10 mouse cellular contexts compared by ENCODE assay signal in genomic region chr3:116577286-116577685, GRCm38 (mm10). TPM values are rescaled to one million over a fixed set of nuclear protein-coding genes. Genes with fewer than 3 reads are reported as not detected.
DNase-seq lines count a peak whose midpoint lies in the region; ATAC-seq and TF ChIP-seq lines count a peak whose summit lies in the region.
"Had no signal": no experiment of that assay in that cellular context is flagged by ENCODE, and none has a peak within 500 bp of the region (broad histone marks: within the 10 kb centered on the region; RNA-seq: fewer than 3 reads in every experiment).

No protein-coding gene starts in this region.

- no peak overlapping the region for H3K9ac ChIP-seq in hindbrain, postnatal 0 days (replicated peaks; ENCODE audit: low read length)
- no peak overlapping the region for H3K9ac ChIP-seq in hindbrain, embryonic 16.5 days (ENCODE audit: low read depth, low read length)
- no peak overlapping the region for H3K9ac ChIP-seq in stomach, embryonic 16.5 days (ENCODE audit: low read length)
- H3K9ac ChIP-seq: forebrain, embryonic 12.5 days; liver, embryonic 13.5 days had no signal

- WGBS in hindbrain, postnatal 0 days: 55% methylated on average over 3 of the region's 3 CpGs
- 70% methylated on average over 3 of the region's 3 CpGs for WGBS in hindbrain, embryonic 16.5 days
- 61% methylated on average over 3 of the region's 3 CpGs for WGBS in spleen, adult 2 months
- 43% methylated on average over 3 of the region's 3 CpGs for WGBS in stomach, embryonic 16.5 days

- peak; percentile 34 for DNase-seq in hindbrain, postnatal 0 days (ENCODE audit: low spot score)
- DNase-seq in spleen, adult 2 months (ENCODE audit: low read depth in 1 of 2, low spot score in 2 of 2): no peak
- no peak for DNase-seq in spleen, adult 18-20 months
- DNase-seq in adrenal gland, adult 8-10 months: peak; percentile 16
- DNase-seq in heart, adult 11 months: no peak
- DNase-seq: liver, embryonic 13.5 days had no signal

- no peak overlapping the region for H3K27ac ChIP-seq in hindbrain, postnatal 0 days
- no peak overlapping the region for H3K27ac ChIP-seq in hindbrain, embryonic 16.5 days (ENCODE audit: low read depth, low read length)
- H3K27ac ChIP-seq in spleen, adult 2 months (ENCODE audit: insufficient read depth, low read length): no peak overlapping the region
- H3K27ac ChIP-seq in stomach, embryonic 16.5 days (ENCODE audit: low read length): no peak overlapping the region
- H3K27ac ChIP-seq: forebrain, embryonic 12.5 days; liver, embryonic 13.5 days had no signal

- no peak overlapping the region for H3K4me2 ChIP-seq in hindbrain, postnatal 0 days (ENCODE audit: low read depth, low read length)
- no peak overlapping the region for H3K4me2 ChIP-seq in hindbrain, embryonic 16.5 days (ENCODE audit: low read length)
- H3K4me2 ChIP-seq in stomach, embryonic 16.5 days (ENCODE audit: low read depth, low read length): no peak overlapping the region
- H3K4me2 ChIP-seq: forebrain, embryonic 12.5 days; liver, embryonic 13.5 days had no signal

- peak; percentile 54 for TF ChIP-seq CTCF in hindbrain, postnatal 0 days (IDR thresholded peaks at IDR 0.05; ENCODE audit: low read depth)
- peak; percentile 16; the same call in 1 of the 2 replicates for TF ChIP-seq CTCF in spleen, adult 2 months (IDR thresholded peaks at IDR 0.05; ENCODE audit: extremely low read depth, insufficient read depth, insufficient read length, insufficient replicate concordance)

- H3K4me3 ChIP-seq in hindbrain, postnatal 0 days (ENCODE audit: low read length): no peak overlapping the region
- no peak overlapping the region for H3K4me3 ChIP-seq in hindbrain, embryonic 16.5 days (ENCODE audit: low read length)
- H3K4me3 ChIP-seq in spleen, adult 2 months (ENCODE audit: extremely low read depth, insufficient read depth, insufficient read length): no peak overlapping the region
- no peak overlapping the region for H3K4me3 ChIP-seq in stomach, embryonic 16.5 days (replicated peaks; ENCODE audit: low read length)
- H3K4me3 ChIP-seq: forebrain, embryonic 12.5 days; liver, embryonic 13.5 days had no signal

- no peaks in the 10 kb centered on the region for H3K27me3 ChIP-seq in hindbrain, postnatal 0 days (ENCODE audit: insufficient read depth, low read length)
- H3K27me3 ChIP-seq in hindbrain, embryonic 16.5 days (replicated peaks; ENCODE audit: control insufficient read depth, insufficient read depth, low read length): no peaks in the 10 kb centered on the region
- H3K27me3 ChIP-seq in spleen, adult 2 months (ENCODE audit: control insufficient read depth, insufficient read depth, low read length): no peaks in the 10 kb centered on the region
- no peaks in the 10 kb centered on the region for H3K27me3 ChIP-seq in stomach, embryonic 16.5 days (ENCODE audit: control insufficient read depth, insufficient read depth, low read length)
- H3K27me3 ChIP-seq: forebrain, embryonic 12.5 days; liver, embryonic 13.5 days had no signal

- no peak for TF ChIP-seq POLR2A in spleen, adult 2 months (IDR thresholded peaks at IDR 0.05; ENCODE audit: low read depth, low read length)

- no peak for ATAC-seq in hindbrain, postnatal 0 days
- no peak for ATAC-seq in hindbrain, embryonic 16.5 days
- ATAC-seq in stomach, embryonic 16.5 days (ENCODE audit: insufficient read depth, low FRiP score): peak; percentile 60; the same call in 1 of the 2 replicates

- no peaks in the 10 kb centered on the region for H3K4me1 ChIP-seq in hindbrain, postnatal 0 days (ENCODE audit: insufficient read depth, low read length)
- H3K4me1 ChIP-seq in hindbrain, embryonic 16.5 days (ENCODE audit: control insufficient read depth, insufficient read depth, low read depth, low read length): no peaks in the 10 kb centered on the region
- H3K4me1 ChIP-seq in spleen, adult 2 months (ENCODE audit: control insufficient read depth, insufficient read depth, insufficient read length): no peaks in the 10 kb centered on the region
- H3K4me1 ChIP-seq in stomach, embryonic 16.5 days (ENCODE audit: control insufficient read depth, insufficient read depth, low read length): no peaks in the 10 kb centered on the region
- H3K4me1 ChIP-seq: forebrain, embryonic 12.5 days; liver, embryonic 13.5 days had no signal

- H3K9me3 ChIP-seq in hindbrain, postnatal 0 days (ENCODE audit: low read length): no peaks in the 10 kb centered on the region
- no peaks in the 10 kb centered on the region for H3K9me3 ChIP-seq in hindbrain, embryonic 16.5 days (ENCODE audit: control insufficient read depth, low read length)
- H3K9me3 ChIP-seq in stomach, embryonic 16.5 days (replicated peaks; ENCODE audit: control insufficient read depth, low read length): no peaks in the 10 kb centered on the region
- H3K9me3 ChIP-seq: forebrain, embryonic 12.5 days; liver, embryonic 13.5 days had no signal

- H3K36me3 ChIP-seq in hindbrain, postnatal 0 days (ENCODE audit: insufficient read depth, low read length): peaks cover 10% of the 10 kb centered on the region
- peaks cover 3% of the 10 kb centered on the region; the same call in 1 of the 2 replicates for H3K36me3 ChIP-seq in hindbrain, embryonic 16.5 days (ENCODE audit: control insufficient read depth, insufficient read depth, low read length)
- peaks cover 9% of the 10 kb centered on the region for H3K36me3 ChIP-seq in spleen, adult 2 months (ENCODE audit: control insufficient read depth, insufficient read depth, low read length)
- H3K36me3 ChIP-seq in stomach, embryonic 16.5 days (ENCODE audit: control insufficient read depth, insufficient read depth, low read length): 0 out of 2 replicates have a peak, but pooled peaks cover 4% of the 10 kb centered on the region

RNA-seq across cellular contexts. Expression of gene Lrrc39, which starts 14.5 kb away (rescaled TPM):
- 0.05 TPM in 1 of 2 replicates, not detected in the other for total RNA-seq in hindbrain, postnatal 0 days (2014; rRNA removed)
- polyA plus RNA-seq in hindbrain, postnatal 0 days (2015; fragmentation: Nextera tagmentation; extraction: Ambion mirVana): 0.30 and 0.33 TPM in 2 replicates
- polyA plus RNA-seq in hindbrain, embryonic 16.5 days (2015; fragmentation: Nextera tagmentation; extraction: Ambion mirVana): 0.13 and 0.45 TPM in 2 replicates
- polyA plus RNA-seq in spleen, adult 2 months (2012; rRNA removed): 0.18 and 0.28 TPM in 2 replicates
- 1 to 10 TPM; 1.1 to 4.8 (median 1.5) TPM for total RNA-seq in adrenal gland, adult 8-10 months (2022)
- polyA plus RNA-seq in stomach, embryonic 16.5 days (2015; fragmentation: Nextera tagmentation; extraction: Ambion mirVana): 1.5 and 3.2 TPM in 2 replicates
- total RNA-seq: monocyte, adult 5-6 weeks had no signal

RNA-seq across cellular contexts. Expression of gene Sass6, which starts 17.5 kb away (rescaled TPM):
- 7.0 and 7.7 TPM in 2 replicates for total RNA-seq in hindbrain, postnatal 0 days (2014; rRNA removed)
- 9.6 and 10.0 TPM in 2 replicates for polyA plus RNA-seq in hindbrain, postnatal 0 days (2015; fragmentation: Nextera tagmentation; extraction: Ambion mirVana)
- polyA plus RNA-seq in hindbrain, embryonic 16.5 days (2015; fragmentation: Nextera tagmentation; extraction: Ambion mirVana): 11.5 and 12.3 TPM in 2 replicates
- polyA plus RNA-seq in spleen, adult 2 months (2012; rRNA removed): 1.6 and 1.9 TPM in 2 replicates
- total RNA-seq in adrenal gland, adult 8-10 months (2022): 1 to 10 TPM; 2.4 to 3.4 (median 3.0) TPM
- 16.5 and 16.6 TPM in 2 replicates for polyA plus RNA-seq in stomach, embryonic 16.5 days (2015; fragmentation: Nextera tagmentation; extraction: Ambion mirVana)

RNA-seq across cellular contexts. Expression of gene Trmt13, which starts 37.1 kb away (rescaled TPM):
- 5.1 and 7.2 TPM in 2 replicates for total RNA-seq in hindbrain, postnatal 0 days (2014; rRNA removed)
- polyA plus RNA-seq in hindbrain, postnatal 0 days (2015; fragmentation: Nextera tagmentation; extraction: Ambion mirVana): 19.6 and 19.9 TPM in 2 replicates
- 22.5 and 25.2 TPM in 2 replicates for polyA plus RNA-seq in hindbrain, embryonic 16.5 days (2015; fragmentation: Nextera tagmentation; extraction: Ambion mirVana)
- 4.2 and 4.7 TPM in 2 replicates for polyA plus RNA-seq in spleen, adult 2 months (2012; rRNA removed)
- 10 to 100 TPM; 13.6 to 27.7 (median 18.2) TPM for total RNA-seq in adrenal gland, adult 8-10 months (2022)
- 25.7 and 25.9 TPM in 2 replicates for polyA plus RNA-seq in stomach, embryonic 16.5 days (2015; fragmentation: Nextera tagmentation; extraction: Ambion mirVana)

Comparison
In these comparisons a context has a peak if more than half of its experiments do, and no peak if none do; other contexts are left out.
1. DNase-seq: peak in hindbrain, postnatal 0 days (single experiment) and adrenal gland, adult 8-10 months (single experiment); none in spleen, adult 2 months (0 of 2), spleen, adult 18-20 months (0 of 2) and heart, adult 11 months (single experiment).